ENCODE assay signal across 33 mouse cellular contexts in genomic region chr8:90851544-90851943, GRCm38 (mm10). TPM values are rescaled to one million over a fixed set of nuclear protein-coding genes. Genes with fewer than 3 reads are reported as not detected.
"Had no signal": no experiment of that assay in that cellular context is flagged by ENCODE, and none has a peak within 500 bp of the region (broad histone marks: within the 10 kb centered on the region; RNA-seq: fewer than 3 reads in every experiment).

No protein-coding gene starts in this region.

- H3K27me3 ChIP-seq: heart, embryonic 12.5 days; hindbrain, embryonic 12.5 days; intestine, embryonic 15.5 days; limb, embryonic 13.5 days; limb, embryonic 15.5 days; liver, embryonic 12.5 days had no signal

- H3K27ac ChIP-seq: gastrocnemius, adult 2 months; heart, embryonic 10.5 days; hindbrain, embryonic 10.5 days; hindbrain, embryonic 12.5 days; hindbrain, embryonic 14.5 days; intestine, embryonic 15.5 days; limb, embryonic 13.5 days; limb, embryonic 15.5 days; liver, embryonic 12.5 days had no signal

- H3K4me3 ChIP-seq: gastrocnemius, adult 2 months; heart, embryonic 10.5 days; heart, embryonic 12.5 days; hindbrain, embryonic 10.5 days; hindbrain, embryonic 12.5 days; intestine, embryonic 15.5 days; limb, embryonic 13.5 days; limb, embryonic 15.5 days; liver, embryonic 12.5 days had no signal

- H3K36me3 ChIP-seq: heart, embryonic 10.5 days; hindbrain, embryonic 12.5 days; intestine, embryonic 15.5 days; liver, embryonic 12.5 days had no signal

- H3K9me3 ChIP-seq: heart, embryonic 10.5 days; heart, embryonic 12.5 days; hindbrain, embryonic 10.5 days; hindbrain, embryonic 12.5 days; intestine, embryonic 15.5 days; limb, embryonic 13.5 days; limb, embryonic 15.5 days; liver, embryonic 12.5 days had no signal

- H3K9ac ChIP-seq: heart, embryonic 12.5 days; hindbrain, embryonic 12.5 days; hindbrain, embryonic 14.5 days; intestine, embryonic 15.5 days; limb, embryonic 13.5 days; limb, embryonic 15.5 days; liver, embryonic 12.5 days had no signal

- DNase-seq: gastrocnemius, adult 2 months; gastrocnemius, postnatal 10 days; gastrocnemius, postnatal 25 days; heart, adult 18-20 months; heart, postnatal 10 days; heart, postnatal 4 days; kidney, adult 18-20 months; kidney, adult 8-10 months; kidney, postnatal 10 days; kidney, postnatal 25 days; layer of hippocampus, adult 9-11 months; layer of hippocampus, postnatal 36 days; left cerebral cortex, postnatal 4 days had no signal

RNA-seq across cellular contexts. Expression of gene Gm19935, which starts 34.4 kb away (rescaled TPM):
- total RNA-seq: gastrocnemius, adult 2 months; gastrocnemius, postnatal 10 days; gastrocnemius, postnatal 25 days; gastrocnemius, postnatal 4 days; granulocyte monocyte progenitor cell, adult 5-6 weeks; heart, adult 8-10 months; heart, postnatal 10 days; heart, postnatal 25 days; heart, postnatal 4 days had no signal
- polyA plus RNA-seq: heart, embryonic 10.5 days; heart, embryonic 12.5 days; heart, embryonic 14.5 days; inflammation-experienced regulatory T-cells, adult 6 months; intestine, postnatal 0 days; kidney, embryonic 14.5 days; kidney, embryonic 16.5 days; limb, embryonic 11.5 days; limb, embryonic 13.5 days; limb, embryonic 15.5 days; liver, adult 2 months; liver, embryonic 12.5 days had no signal
